In the genomic region with DNA sequence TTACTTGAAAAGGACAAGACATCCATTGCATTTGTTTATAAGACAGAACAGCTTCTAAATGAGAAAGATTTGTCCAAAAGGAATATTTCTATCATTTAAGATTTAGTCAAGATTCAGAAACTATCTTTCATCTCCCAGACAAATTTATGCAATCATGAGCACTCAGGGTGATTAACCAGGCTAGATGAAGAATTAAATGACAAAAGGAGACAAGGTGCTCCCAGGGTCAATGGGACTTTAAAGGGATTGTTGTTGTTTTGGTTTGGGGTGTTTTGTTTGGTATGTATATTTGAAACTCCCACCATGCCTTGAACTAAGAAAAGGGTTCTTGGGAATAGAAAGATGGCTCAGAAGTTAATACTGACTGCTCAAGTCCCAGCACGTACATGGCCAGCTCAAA, we compare ENCODE assay signal across 16 mouse cellular contexts.
A peak's percentile ranks its signal among the peaks of the same experiment; 100 is the strongest.
DNase-seq lines count a peak whose midpoint lies in the region; ATAC-seq and TF ChIP-seq lines count a peak whose summit lies in the region.
"Had no signal": no experiment of that assay in that cellular context is flagged by ENCODE, and none has a peak within 500 bp of the region (broad histone marks: within the 10 kb centered on the region; RNA-seq: fewer than 3 reads in every experiment).

No protein-coding gene starts in this region.

- H3K4me1 ChIP-seq in cortical plate, adult 2 months (ENCODE audit: control insufficient read depth, insufficient read depth, low read length), result peaks cover 3% of the 10 kb centered on the region
- peaks cover 27% of the 10 kb centered on the region for H3K4me1 ChIP-seq in forebrain, postnatal 0 days (ENCODE audit: insufficient read depth)
- H3K4me1 ChIP-seq in midbrain, embryonic 15.5 days, result peaks cover 28% of the 10 kb centered on the region

- H3K9ac ChIP-seq in forebrain, postnatal 0 days, result no peak overlapping the region
- H3K9ac ChIP-seq in midbrain, embryonic 15.5 days, result no peak overlapping the region
- H3K9ac ChIP-seq: heart, embryonic 15.5 days had no signal

- no peak for TF ChIP-seq POLR2A in cortical plate, adult 2 months (IDR thresholded peaks at IDR 0.05; ENCODE audit: extremely low read depth, insufficient read depth, low read length)

- no peaks in the 10 kb centered on the region for H3K27me3 ChIP-seq in forebrain, postnatal 0 days (ENCODE audit: insufficient read depth, low read length)
- no peaks in the 10 kb centered on the region for H3K27me3 ChIP-seq in midbrain, embryonic 15.5 days (replicated peaks)
- H3K27me3 ChIP-seq: heart, embryonic 15.5 days had no signal

- no peak for ATAC-seq in forebrain, postnatal 0 days
- 0 out of 2 replicates have a peak, but pooled peaks have one; percentile 8 for ATAC-seq in midbrain, embryonic 15.5 days (replicated peaks)

- DNase-seq in layer of hippocampus, adult 2 months (ENCODE audit: low spot score in 2 of 2), result no peak
- no peak for DNase-seq in layer of hippocampus, adult 9-10 months (ENCODE audit: low spot score)
- DNase-seq in forebrain, postnatal 0 days, result no peak
- no peak for DNase-seq in MN1 (ENCODE audit: low spot score)
- DNase-seq in adrenal gland, postnatal 4 days (ENCODE audit: low spot score in 2 of 2), result no peak
- no peak for DNase-seq in adrenal gland, adult (ENCODE audit: inconsistent age in 2 of 2, low spot score in 1 of 2)
- DNase-seq: adrenal gland, adult 2 months; cerebellum, adult 11 months; cerebellum, postnatal 14 days; gastrocnemius, postnatal 10 days; heart, adult 18-20 months; liver; thymus, adult 2 months had no signal

- H3K4me2 ChIP-seq in forebrain, postnatal 0 days (ENCODE audit: low read depth), result no peak overlapping the region
- H3K4me2 ChIP-seq in midbrain, embryonic 15.5 days, result no peak overlapping the region
- H3K4me2 ChIP-seq: heart, embryonic 15.5 days had no signal

- H3K27ac ChIP-seq in layer of hippocampus, adult 2 months, result peak overlapping the region; percentile 69
- H3K27ac ChIP-seq in cortical plate, adult 2 months (ENCODE audit: insufficient read depth, low read length), result peak overlapping the region; percentile 74
- H3K27ac ChIP-seq in forebrain, postnatal 0 days (ENCODE audit: low read depth, low read length), result peak overlapping the region; percentile 67
- peak overlapping the region; percentile 80 for H3K27ac ChIP-seq in midbrain, embryonic 15.5 days
- H3K27ac ChIP-seq: heart, embryonic 15.5 days had no signal

- TF ChIP-seq CTCF in layer of hippocampus, adult 2 months (conservative IDR thresholded peaks at IDR 0.05), result no peak
- TF ChIP-seq CTCF in cortical plate, adult 2 months (IDR thresholded peaks at IDR 0.05; ENCODE audit: extremely low read depth, insufficient read depth, low read length), result no peak
- TF ChIP-seq CTCF in forebrain, postnatal 0 days (IDR thresholded peaks at IDR 0.05; ENCODE audit: low read depth), result no peak

- 42% methylated on average over 1 of the region's 1 CpGs for WGBS in forebrain, postnatal 0 days
- 38% methylated on average over 1 of the region's 1 CpGs for WGBS in midbrain, embryonic 15.5 days

- H3K9me3 ChIP-seq in forebrain, postnatal 0 days (ENCODE audit: low read length), result no peaks in the 10 kb centered on the region
- H3K9me3 ChIP-seq in midbrain, embryonic 15.5 days, result no peaks in the 10 kb centered on the region
- H3K9me3 ChIP-seq: heart, embryonic 15.5 days had no signal

- no peak overlapping the region for H3K4me3 ChIP-seq in layer of hippocampus, adult 2 months
- H3K4me3 ChIP-seq in cortical plate, adult 2 months (ENCODE audit: insufficient read depth, low read length), result no peak overlapping the region
- H3K4me3 ChIP-seq in forebrain, postnatal 0 days (ENCODE audit: low read depth, low read length), result no peak overlapping the region
- H3K4me3 ChIP-seq in midbrain, embryonic 15.5 days, result no peak overlapping the region
- H3K4me3 ChIP-seq: heart, embryonic 15.5 days had no signal

- no peaks in the 10 kb centered on the region for H3K36me3 ChIP-seq in forebrain, postnatal 0 days (ENCODE audit: insufficient read depth)
- no peaks in the 10 kb centered on the region for H3K36me3 ChIP-seq in midbrain, embryonic 15.5 days (replicated peaks)
- H3K36me3 ChIP-seq: heart, embryonic 15.5 days had no signal
